Mouse (Mus musculus): Measurements from ENCODE around the gene Acin1. TPM values are rescaled to one million over a fixed set of nuclear protein-coding genes. Genes with fewer than 3 reads are reported as not detected.

Acin1 gene
- polyA plus RNA-seq, 1 experiment from 2014 or later = 112 TPM

- DNase-seq (ENCODE audit: low spot score) (no peak), ATAC-seq (replicated peaks; ENCODE audit: low FRiP score, low TSS enrichment, low read depth) (no peak)
- H3K9me3 ChIP-seq (ENCODE audit: control insufficient read depth, low read length) = no peaks in the 10 kb centered on the region
- no peak overlapping the region for H3K4me3 ChIP-seq (ENCODE audit: low read depth, low read length)
- 45% methylated on average over 10 of the region's 10 CpGs for WGBS
- no peak overlapping the region for H3K4me2 ChIP-seq (ENCODE audit: low read length)
- H3K9ac ChIP-seq (ENCODE audit: low read length) = no peak overlapping the region
- peak overlapping the region; percentile 36; the same call in 1 of the 2 replicates for H3K27ac ChIP-seq (ENCODE audit: low read depth)
- no peaks in the 10 kb centered on the region for H3K27me3 ChIP-seq (replicated peaks; ENCODE audit: control insufficient read depth, insufficient read depth, low read length)
- peaks cover 9% of the 10 kb centered on the region; the same call in 1 of the 2 replicates for H3K36me3 ChIP-seq (ENCODE audit: control insufficient read depth, insufficient read depth, low read length)
- H3K4me1 ChIP-seq (replicated peaks; ENCODE audit: control insufficient read depth, insufficient read depth, low read length) = no peaks in the 10 kb centered on the region
Measured at GRCm38 (mm10) chr14:54592319-54592934, 94.3 kb downstream of the Acin1 start.

MicroRNAs within 50 kb of the gene (microRNA counts, 519-probe panel; counts per million panel counts)
- microRNA mmu-miR-686 = not detected

Small RNAs within 50 kb of the gene (microRNA-seq; reads per million reads assigned to microRNA genes)
- not detected for gene Mir686
- 0.42 reads per million for gene Mir6948

Other genes starting within 250 kb of the Acin1 start
- 43.7 and 50.7 TPM in 2 replicates for gene Lrp10, start 222.8 kb downstream of the Acin1 start, polyA plus RNA-seq (2014; fragmentation: Nextera tagmentation; extraction: Ambion mirVana)
- 2.9 and 3.7 TPM in 2 replicates for gene Rem2, start 210.8 kb downstream of the Acin1 start, polyA plus RNA-seq (2014; fragmentation: Nextera tagmentation; extraction: Ambion mirVana)
- gene Prmt5, start 169.4 kb downstream of the Acin1 start, polyA plus RNA-seq (2014; fragmentation: Nextera tagmentation; extraction: Ambion mirVana) = 89.6 and 99.5 TPM in 2 replicates
- 57.9 and 58.2 TPM in 2 replicates for gene Haus4, start 132.3 kb downstream of the Acin1 start, polyA plus RNA-seq (2014; fragmentation: Nextera tagmentation; extraction: Ambion mirVana)
- gene Ajuba, start 109.4 kb downstream of the Acin1 start, polyA plus RNA-seq (2014; fragmentation: Nextera tagmentation; extraction: Ambion mirVana) = 14.5 and 19.0 TPM in 2 replicates
- 6.6 and 7.1 TPM in 2 replicates for gene 4931414P19Rik, start 80.9 kb downstream of the Acin1 start, polyA plus RNA-seq (2014; fragmentation: Nextera tagmentation; extraction: Ambion mirVana)
- gene Psmb5, start 68.9 kb downstream of the Acin1 start, polyA plus RNA-seq (2014; fragmentation: Nextera tagmentation; extraction: Ambion mirVana) = 395 and 412 TPM in 2 replicates
- not detected in 2 replicates for gene Psmb11, start 65.5 kb downstream of the Acin1 start, polyA plus RNA-seq (2014; fragmentation: Nextera tagmentation; extraction: Ambion mirVana)
- not detected in 2 replicates for gene Gm17606, start 46.0 kb downstream of the Acin1 start, polyA plus RNA-seq (2014; fragmentation: Nextera tagmentation; extraction: Ambion mirVana)
- gene Cdh24, start 45.6 kb downstream of the Acin1 start, polyA plus RNA-seq (2014; fragmentation: Nextera tagmentation; extraction: Ambion mirVana) = 4.0 and 4.9 TPM in 2 replicates
- gene 1700123O20Rik, start 715 bp downstream of the Acin1 start, polyA plus RNA-seq (2014; fragmentation: Nextera tagmentation; extraction: Ambion mirVana) = 83.7 and 90.7 TPM in 2 replicates
- gene Gm29776, start 11.9 kb upstream of the Acin1 start, polyA plus RNA-seq (2014; fragmentation: Nextera tagmentation; extraction: Ambion mirVana) = 0.09 and 0.12 TPM in 2 replicates
- gene Cebpe, start 25.2 kb upstream of the Acin1 start, polyA plus RNA-seq (2014; fragmentation: Nextera tagmentation; extraction: Ambion mirVana) = 0.28 TPM in 1 of 2 replicates, not detected in the other
- gene Slc7a8, start 95.0 kb upstream of the Acin1 start, polyA plus RNA-seq (2014; fragmentation: Nextera tagmentation; extraction: Ambion mirVana) = 24.0 and 26.7 TPM in 2 replicates
- gene Rnf212b, start 127.2 kb upstream of the Acin1 start, polyA plus RNA-seq (2014; fragmentation: Nextera tagmentation; extraction: Ambion mirVana) = not detected in 2 replicates
- 7.4 and 10.7 TPM in 2 replicates for gene Homez, start 184.0 kb upstream of the Acin1 start, polyA plus RNA-seq (2014; fragmentation: Nextera tagmentation; extraction: Ambion mirVana)
- 2.9 and 4.1 TPM in 2 replicates for gene Ppp1r3e, start 190.6 kb upstream of the Acin1 start, polyA plus RNA-seq (2014; fragmentation: Nextera tagmentation; extraction: Ambion mirVana)
- gene Bcl2l2, start 196.4 kb upstream of the Acin1 start, polyA plus RNA-seq (2014; fragmentation: Nextera tagmentation; extraction: Ambion mirVana) = 5.1 and 5.2 TPM in 2 replicates
- 0.28 TPM in 1 of 2 replicates, not detected in the other for gene Gm20521, start 196.5 kb upstream of the Acin1 start, polyA plus RNA-seq (2014; fragmentation: Nextera tagmentation; extraction: Ambion mirVana)
- 134 and 148 TPM in 2 replicates for gene Pabpn1, start 205.6 kb upstream of the Acin1 start, polyA plus RNA-seq (2014; fragmentation: Nextera tagmentation; extraction: Ambion mirVana)
- gene Slc22a17, start 226.2 kb upstream of the Acin1 start, polyA plus RNA-seq (2014; fragmentation: Nextera tagmentation; extraction: Ambion mirVana) = 32.4 and 34.2 TPM in 2 replicates
- gene Efs, start 239.2 kb upstream of the Acin1 start, polyA plus RNA-seq (2014; fragmentation: Nextera tagmentation; extraction: Ambion mirVana) = 31.4 and 31.6 TPM in 2 replicates
- 0.23 and 0.28 TPM in 2 replicates for gene Il25, start 245.8 kb upstream of the Acin1 start, polyA plus RNA-seq (2014; fragmentation: Nextera tagmentation; extraction: Ambion mirVana)
- 3.3 and 4.6 TPM in 2 replicates for gene Cmtm5, start 249.3 kb upstream of the Acin1 start, polyA plus RNA-seq (2014; fragmentation: Nextera tagmentation; extraction: Ambion mirVana)